Mouse (Mus musculus) T-helper 17 cell (primary cell): ENCODE measurements around the gene Car2.

ENCODE experiments used
- in situ Hi-C, 2 experiments: fragments of 300-600 bp; cut with MboI, MseI; formaldehyde crosslinking; loops; 1 replicate in 1 of 2; 2 replicates in 1 of 2; pipeline ENCODE4 v1.15.1; 2025; ENCODE audit warnings: high pct_unique_total_duplicates in 2 of 2

The Car2 gene

DNA sequence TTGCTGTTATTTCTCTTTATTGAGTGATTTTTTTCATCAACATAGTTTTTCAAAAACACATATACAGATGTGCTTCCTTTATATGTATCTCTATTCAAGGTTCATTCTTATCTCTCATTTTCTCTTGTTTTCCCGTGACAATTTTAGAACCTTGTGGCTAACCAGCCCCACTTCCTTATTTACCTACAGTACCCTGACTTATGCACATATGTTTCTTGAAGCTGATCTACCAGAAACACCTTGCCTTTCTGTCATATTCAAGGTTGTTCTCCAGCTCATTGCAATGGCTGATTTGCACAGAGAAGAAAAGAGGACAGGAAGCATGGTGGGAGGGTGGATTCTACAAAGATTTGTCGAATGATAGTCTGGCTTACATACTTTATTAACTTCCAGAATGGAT, 29.3 kb downstream of the Car2 start:
- in situ Hi-C loops, result no loop called here

GRCm38 (mm10) chr3:14917261-14917660, 31.2 kb downstream of the Car2 start:
- in situ Hi-C loops, result no loop called here

GRCm38 (mm10) chr3:14944706-14945105, 58.6 kb downstream of the Car2 start:
- in situ Hi-C loops, result no loop called here

DNA sequence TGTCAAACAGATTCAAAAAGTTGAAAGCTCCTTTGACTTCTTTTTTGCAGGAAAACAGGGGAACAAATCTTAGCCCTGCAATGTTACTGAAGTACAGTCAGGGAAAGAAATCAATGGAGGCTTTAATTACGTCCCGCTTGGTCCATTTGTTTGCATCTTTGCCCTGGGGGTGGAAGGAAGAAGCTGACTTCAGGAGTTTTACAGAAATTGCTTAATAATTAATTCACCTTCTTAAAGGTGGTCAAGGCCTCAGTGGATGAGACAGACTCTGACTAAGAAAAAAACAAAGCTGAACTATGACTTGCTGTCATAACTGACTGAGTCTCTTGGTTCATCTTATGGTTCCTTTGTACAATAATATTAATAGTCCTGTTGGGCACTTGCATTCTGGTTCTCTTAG, 59.6 kb downstream of the Car2 start:
- in situ Hi-C loops, result no loop called here

- in situ Hi-C loops, result no loop called here
Observed at GRCm38 (mm10) chr3:14948067-14948800, 62.2 kb downstream of the Car2 start.

GRCm38 (mm10) chr3:14950031-14950430, 64.0 kb downstream of the Car2 start:
- in situ Hi-C loops, result no loop called here
